Mouse (Mus musculus): ENCODE measurements around the gene Rfc2. TPM values are rescaled to one million over a fixed set of nuclear protein-coding genes. Genes with fewer than 3 reads are reported as not detected.
A peak's percentile ranks its signal among the peaks of the same experiment; 100 is the strongest.

The Rfc2 gene
- polyA plus RNA-seq, 1 experiment from 2014 or later = 298 TPM

- Histone ChIP-seq H3K36me3 (ENCODE audit: control insufficient read depth, insufficient read depth, low read length) (peaks cover 9% of the 10 kb centered on the region), H3K27ac (ENCODE audit: low read depth) (no peak overlapping the region), H3K9ac (ENCODE audit: low read length) (peak overlapping the region; percentile 70), H3K4me3 (ENCODE audit: low read depth, low read length) (peak overlapping the region; percentile 92), H3K4me1 (replicated peaks; ENCODE audit: control insufficient read depth, insufficient read depth, low read length) (peaks cover 11% of the 10 kb centered on the region), H3K4me2 (ENCODE audit: low read length) (peak overlapping the region; percentile 96), H3K27me3 (replicated peaks; ENCODE audit: control insufficient read depth, insufficient read depth, low read length) (no peaks in the 10 kb centered on the region), H3K9me3 (ENCODE audit: control insufficient read depth, low read length) (no peaks in the 10 kb centered on the region)
- ATAC-seq (replicated peaks; ENCODE audit: low FRiP score, low TSS enrichment, low read depth) = no peak
- 27% methylated on average over 15 of the region's 15 CpGs for WGBS
- DNase-seq (ENCODE audit: low spot score) = no peak
These were observed 2.1 kb downstream of the Rfc2 start for GRCm38 (mm10) chr5:134583006-134583883.

DNA sequence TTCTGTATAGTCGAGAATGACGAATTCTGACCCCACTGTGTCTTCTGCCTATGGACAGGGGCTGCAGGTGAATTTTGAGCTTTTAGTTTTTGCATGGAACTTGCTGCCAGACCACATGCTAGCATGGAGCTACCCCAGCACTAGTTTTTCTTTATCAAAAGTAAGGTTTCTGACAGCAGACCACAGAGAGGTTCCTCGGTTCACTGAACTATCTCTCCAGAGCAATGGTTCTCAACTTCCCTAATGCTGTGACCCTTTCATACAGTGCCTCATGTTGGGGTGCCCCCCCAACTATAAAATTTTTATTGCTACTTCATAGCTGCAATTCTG is 2.7 kb downstream of the Rfc2 start:
- 77% methylated on average over 3 of the region's 3 CpGs for WGBS
- Histone ChIP-seq H3K9ac (ENCODE audit: low read length) (0 out of 2 replicates have a peak overlapping the region, but pooled peaks have one; percentile 70), H3K4me3 (ENCODE audit: low read depth, low read length) (no peak overlapping the region), H3K36me3 (ENCODE audit: control insufficient read depth, insufficient read depth, low read length) (peaks cover 13% of the 10 kb centered on the region), H3K27ac (ENCODE audit: low read depth) (no peak overlapping the region), H3K4me1 (replicated peaks; ENCODE audit: control insufficient read depth, insufficient read depth, low read length) (peaks cover 11% of the 10 kb centered on the region), H3K4me2 (ENCODE audit: low read length) (peak overlapping the region; percentile 96), H3K27me3 (replicated peaks; ENCODE audit: control insufficient read depth, insufficient read depth, low read length) (no peaks in the 10 kb centered on the region), H3K9me3 (ENCODE audit: control insufficient read depth, low read length) (no peaks in the 10 kb centered on the region)
- ATAC-seq (replicated peaks; ENCODE audit: low FRiP score, low TSS enrichment, low read depth) (no peak), DNase-seq (ENCODE audit: low spot score) (no peak)

GRCm38 (mm10) chr5:134584798-134585197 is 3.6 kb downstream of the Rfc2 start:
- WGBS = 89% methylated on average over 5 of the region's 5 CpGs
- peaks cover 17% of the 10 kb centered on the region for H3K36me3 ChIP-seq (ENCODE audit: control insufficient read depth, insufficient read depth, low read length)
- H3K27me3 ChIP-seq (replicated peaks; ENCODE audit: control insufficient read depth, insufficient read depth, low read length) = no peaks in the 10 kb centered on the region
- peaks cover 11% of the 10 kb centered on the region for H3K4me1 ChIP-seq (replicated peaks; ENCODE audit: control insufficient read depth, insufficient read depth, low read length)
- no peak overlapping the region for H3K9ac ChIP-seq (ENCODE audit: low read length)
- no peak overlapping the region for H3K4me2 ChIP-seq (ENCODE audit: low read length)
- ATAC-seq (replicated peaks; ENCODE audit: low FRiP score, low TSS enrichment, low read depth) (no peak), DNase-seq (ENCODE audit: low spot score) (no peak)
- no peaks in the 10 kb centered on the region for H3K9me3 ChIP-seq (ENCODE audit: control insufficient read depth, low read length)
- no peak overlapping the region for H3K27ac ChIP-seq (ENCODE audit: low read depth)
- H3K4me3 ChIP-seq (ENCODE audit: low read depth, low read length) = no peak overlapping the region

DNA sequence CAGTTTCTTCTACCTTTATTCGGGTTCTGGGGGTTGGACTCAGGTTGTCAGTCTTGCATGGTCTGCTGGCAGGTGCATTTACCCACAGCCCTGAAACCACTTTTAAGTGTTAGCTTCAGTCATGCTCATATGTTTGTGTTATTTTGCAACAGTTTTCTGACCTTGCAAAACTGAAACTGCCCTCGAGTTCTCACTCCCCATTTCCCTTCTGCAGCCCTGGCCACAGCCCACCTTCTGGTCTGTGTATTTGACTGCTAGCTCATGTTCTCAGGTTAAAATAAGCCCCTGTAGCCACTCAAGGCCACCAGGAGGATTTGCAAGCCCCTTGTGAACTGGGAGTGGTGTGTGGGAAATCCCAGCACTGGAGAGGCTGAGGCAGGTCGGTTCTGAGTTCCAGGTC is 8.7 kb downstream of the Rfc2 start:
- Histone ChIP-seq H3K27ac (ENCODE audit: low read depth) (no peak overlapping the region), H3K36me3 (ENCODE audit: control insufficient read depth, insufficient read depth, low read length) (peaks cover 64% of the 10 kb centered on the region), H3K9ac (ENCODE audit: low read length) (no peak overlapping the region), H3K9me3 (ENCODE audit: control insufficient read depth, low read length) (no peaks in the 10 kb centered on the region), H3K4me3 (ENCODE audit: low read depth, low read length) (no peak overlapping the region), H3K4me1 (replicated peaks; ENCODE audit: control insufficient read depth, insufficient read depth, low read length) (no peaks in the 10 kb centered on the region), H3K4me2 (ENCODE audit: low read length) (no peak overlapping the region), H3K27me3 (replicated peaks; ENCODE audit: control insufficient read depth, insufficient read depth, low read length) (no peaks in the 10 kb centered on the region)
- DNase-seq (ENCODE audit: low spot score) (no peak), ATAC-seq (replicated peaks; ENCODE audit: low FRiP score, low TSS enrichment, low read depth) (no peak)
- WGBS = 86% methylated on average over 3 of the region's 3 CpGs

DNA sequence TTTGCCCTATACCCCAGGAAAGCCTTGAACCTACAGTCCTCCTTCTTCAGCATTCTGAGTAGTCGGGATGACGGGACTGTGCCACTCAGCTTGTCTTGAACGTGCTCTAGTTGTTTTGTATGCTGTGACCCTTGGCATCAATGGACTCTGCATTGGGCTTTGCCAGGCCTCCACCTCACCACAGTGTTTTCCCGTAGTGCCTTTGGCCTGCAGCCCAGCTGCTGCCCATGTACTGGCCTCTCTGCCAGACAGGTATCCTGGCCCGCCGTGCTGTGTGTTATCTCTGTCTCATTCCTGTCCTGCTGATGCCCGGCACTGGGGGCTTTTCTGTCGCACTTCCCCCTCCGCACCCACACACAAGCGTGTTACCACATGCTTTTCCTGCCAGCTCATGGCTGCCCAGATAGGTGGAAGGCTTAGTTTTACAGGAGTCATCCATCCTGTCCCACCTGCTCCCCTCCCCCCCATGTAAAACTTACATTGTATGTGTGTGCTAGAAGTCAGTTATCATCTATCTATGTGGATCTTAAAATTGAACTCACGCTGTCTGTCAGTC is 10.9 kb downstream of the Rfc2 start:
- Histone ChIP-seq H3K27me3 (replicated peaks; ENCODE audit: control insufficient read depth, insufficient read depth, low read length) (no peaks in the 10 kb centered on the region), H3K36me3 (ENCODE audit: control insufficient read depth, insufficient read depth, low read length) (peaks cover 79% of the 10 kb centered on the region), H3K4me1 (replicated peaks; ENCODE audit: control insufficient read depth, insufficient read depth, low read length) (no peaks in the 10 kb centered on the region), H3K4me2 (ENCODE audit: low read length) (no peak overlapping the region), H3K27ac (ENCODE audit: low read depth) (no peak overlapping the region), H3K9ac (ENCODE audit: low read length) (no peak overlapping the region), H3K9me3 (ENCODE audit: control insufficient read depth, low read length) (no peaks in the 10 kb centered on the region), H3K4me3 (ENCODE audit: low read depth, low read length) (no peak overlapping the region)
- DNase-seq (ENCODE audit: low spot score) (no peak), ATAC-seq (replicated peaks; ENCODE audit: low FRiP score, low TSS enrichment, low read depth) (no peak)
- WGBS = 93% methylated on average over 11 of the region's 11 CpGs

- H3K4me3 ChIP-seq (ENCODE audit: low read depth, low read length) = no peak overlapping the region
- 90% methylated on average over 9 of the region's 9 CpGs for WGBS
- ATAC-seq (replicated peaks; ENCODE audit: low FRiP score, low TSS enrichment, low read depth) (no peak), DNase-seq (ENCODE audit: low spot score) (no peak)
- H3K4me2 ChIP-seq (ENCODE audit: low read length) = no peak overlapping the region
- H3K9me3 ChIP-seq (ENCODE audit: control insufficient read depth, low read length) = no peaks in the 10 kb centered on the region
- H3K36me3 ChIP-seq (ENCODE audit: control insufficient read depth, insufficient read depth, low read length) = peaks cover 86% of the 10 kb centered on the region
- H3K4me1 ChIP-seq (replicated peaks; ENCODE audit: control insufficient read depth, insufficient read depth, low read length) = no peaks in the 10 kb centered on the region
- H3K9ac ChIP-seq (ENCODE audit: low read length) = no peak overlapping the region
- H3K27me3 ChIP-seq (replicated peaks; ENCODE audit: control insufficient read depth, insufficient read depth, low read length) = no peaks in the 10 kb centered on the region
- no peak overlapping the region for H3K27ac ChIP-seq (ENCODE audit: low read depth)
These were observed 11.9 kb downstream of the Rfc2 start for GRCm38 (mm10) chr5:134593093-134593492.

GRCm38 (mm10) chr5:134597711-134598110 is 16.5 kb downstream of the Rfc2 start:
- DNase-seq (ENCODE audit: low spot score) (no peak), ATAC-seq (replicated peaks; ENCODE audit: low FRiP score, low TSS enrichment, low read depth) (no peak)
- no peak overlapping the region for H3K4me2 ChIP-seq (ENCODE audit: low read length)
- H3K9me3 ChIP-seq (ENCODE audit: control insufficient read depth, low read length) = no peaks in the 10 kb centered on the region
- H3K36me3 ChIP-seq (ENCODE audit: control insufficient read depth, insufficient read depth, low read length) = peaks cover 64% of the 10 kb centered on the region
- no peak overlapping the region for H3K27ac ChIP-seq (ENCODE audit: low read depth)
- 90% methylated on average over 10 of the region's 10 CpGs for WGBS
- no peak overlapping the region for H3K9ac ChIP-seq (ENCODE audit: low read length)
- H3K4me3 ChIP-seq (ENCODE audit: low read depth, low read length) = no peak overlapping the region
- H3K4me1 ChIP-seq (replicated peaks; ENCODE audit: control insufficient read depth, insufficient read depth, low read length) = no peaks in the 10 kb centered on the region
- H3K27me3 ChIP-seq (replicated peaks; ENCODE audit: control insufficient read depth, insufficient read depth, low read length) = no peaks in the 10 kb centered on the region

DNA sequence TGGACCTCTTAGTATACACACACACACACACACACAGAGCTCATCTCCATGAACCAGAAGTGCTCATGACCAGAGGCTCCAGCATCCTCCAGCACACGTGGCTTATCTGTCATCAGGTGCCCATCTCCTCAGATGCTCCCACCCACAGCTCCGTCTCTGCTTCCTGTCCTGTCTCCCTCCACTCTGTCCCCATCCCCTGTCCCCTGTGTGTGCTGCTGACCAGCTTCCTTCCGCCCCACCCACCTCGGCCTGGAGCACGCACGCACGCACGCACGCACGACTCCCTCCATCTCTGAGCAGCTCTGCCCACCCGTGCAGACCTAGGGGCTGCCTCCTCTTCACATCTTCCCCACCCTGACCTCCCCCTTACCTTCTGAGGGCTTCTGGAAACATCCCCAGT is 23.2 kb downstream of the Rfc2 start:
- Histone ChIP-seq H3K4me3 (ENCODE audit: low read depth, low read length) (no peak overlapping the region), H3K36me3 (ENCODE audit: control insufficient read depth, insufficient read depth, low read length) (peaks cover 3% of the 10 kb centered on the region; the same call in 1 of the 2 replicates), H3K4me1 (replicated peaks; ENCODE audit: control insufficient read depth, insufficient read depth, low read length) (no peaks in the 10 kb centered on the region), H3K4me2 (ENCODE audit: low read length) (no peak overlapping the region), H3K9me3 (ENCODE audit: control insufficient read depth, low read length) (no peaks in the 10 kb centered on the region), H3K27me3 (replicated peaks; ENCODE audit: control insufficient read depth, insufficient read depth, low read length) (no peaks in the 10 kb centered on the region), H3K9ac (ENCODE audit: low read length) (no peak overlapping the region), H3K27ac (ENCODE audit: low read depth) (no peak overlapping the region)
- ATAC-seq (replicated peaks; ENCODE audit: low FRiP score, low TSS enrichment, low read depth) = no peak
- 86% methylated on average over 11 of the region's 11 CpGs for WGBS
- DNase-seq (ENCODE audit: low spot score) = no peak

- no peak overlapping the region for H3K4me2 ChIP-seq (ENCODE audit: low read length)
- H3K4me3 ChIP-seq (ENCODE audit: low read depth, low read length) = no peak overlapping the region
- ATAC-seq (replicated peaks; ENCODE audit: low FRiP score, low TSS enrichment, low read depth) (no peak), DNase-seq (ENCODE audit: low spot score) (no peak)
- no peaks in the 10 kb centered on the region for H3K36me3 ChIP-seq (ENCODE audit: control insufficient read depth, insufficient read depth, low read length)
- H3K9me3 ChIP-seq (ENCODE audit: control insufficient read depth, low read length) = no peaks in the 10 kb centered on the region
- H3K9ac ChIP-seq (ENCODE audit: low read length) = no peak overlapping the region
- H3K4me1 ChIP-seq (replicated peaks; ENCODE audit: control insufficient read depth, insufficient read depth, low read length) = no peaks in the 10 kb centered on the region
- H3K27ac ChIP-seq (ENCODE audit: low read depth) = no peak overlapping the region
- no peaks in the 10 kb centered on the region for H3K27me3 ChIP-seq (replicated peaks; ENCODE audit: control insufficient read depth, insufficient read depth, low read length)
These were observed 25.1 kb downstream of the Rfc2 start for GRCm38 (mm10) chr5:134606314-134606713.
